Mouse (Mus musculus) G1E (cell line): ENCODE measurements around the gene Acot11.

Source experiments
- CTCF ChIP-seq: IDR thresholded peaks from 2 replicates; pipeline ENCODE4 v1.5.1; 2012; ENCODE audit warnings: low read depth, low read length, inconsistent platforms, mixed read lengths
- GATA1 ChIP-seq: IDR thresholded peaks from 2 replicates; pipeline ENCODE4 v1.6.1; 2012; ENCODE audit warnings: borderline replicate concordance, low read length, inconsistent platforms, mixed read lengths
- GATA2 ChIP-seq: IDR thresholded peaks from 2 replicates; pipeline ENCODE4 v1.6.1; 2012; ENCODE audit warnings: low read depth, low read length, inconsistent platforms, borderline replicate concordance
- POLR2AphosphoS5 ChIP-seq: IDR thresholded peaks from 2 replicates; pipeline ENCODE4 v1.6.1; 2012; ENCODE audit warnings: low read depth, low read length, inconsistent platforms; ENCODE audit not compliant: insufficient replicate concordance
- TAL1 ChIP-seq: conservative IDR thresholded peaks from 2 replicates; pipeline ENCODE4 v1.6.1; 2012; ENCODE audit warnings: low read depth, low read length, inconsistent platforms, mixed read lengths

- TF ChIP-seq CTCF (no peak), GATA1 (no peak), TAL1 (no peak), POLR2AphosphoS5 (no peak), GATA2 (no peak)
Measured at GRCm38 (mm10) chr4:106811162-106811561, 6.4 kb upstream of the Acot11 start.
